Mouse (Mus musculus): Measurements from ENCODE around the gene Lgals3.

Gene Lgals3

GRCm38 (mm10) chr14:47422466-47422865 lies 54.9 kb downstream of the Lgals3 start:
- no peak for DNase-seq (ENCODE audit: extremely low spot score, low spot score)

- no peak for DNase-seq (ENCODE audit: extremely low spot score, low spot score)
Measured at GRCm38 (mm10) chr14:47432987-47433386, 65.4 kb downstream of the Lgals3 start.

Data from neural tube, embryonic 10.5 days (tissue).